Mouse (Mus musculus) cerebellum, postnatal 25 days (tissue): ENCODE data around the gene Cc2d1a.

Experiments
- DNase-seq, 2 experiments: peaks; one replicate each; pipeline ENCODE4 v3.0.0; 2021; ENCODE audit warnings: mixed read lengths in 2 of 2

The Cc2d1a gene

GRCm38 (mm10) chr8:84103601-84104000, 44.1 kb downstream of the Cc2d1a start:
- peak in 1 of 2 experiments; percentile 55 for DNase-seq

GRCm38 (mm10) chr8:84101476-84102270, 46.1 kb downstream of the Cc2d1a start:
- peak in 1 of 2 experiments; percentile 42 for DNase-seq

DNA sequence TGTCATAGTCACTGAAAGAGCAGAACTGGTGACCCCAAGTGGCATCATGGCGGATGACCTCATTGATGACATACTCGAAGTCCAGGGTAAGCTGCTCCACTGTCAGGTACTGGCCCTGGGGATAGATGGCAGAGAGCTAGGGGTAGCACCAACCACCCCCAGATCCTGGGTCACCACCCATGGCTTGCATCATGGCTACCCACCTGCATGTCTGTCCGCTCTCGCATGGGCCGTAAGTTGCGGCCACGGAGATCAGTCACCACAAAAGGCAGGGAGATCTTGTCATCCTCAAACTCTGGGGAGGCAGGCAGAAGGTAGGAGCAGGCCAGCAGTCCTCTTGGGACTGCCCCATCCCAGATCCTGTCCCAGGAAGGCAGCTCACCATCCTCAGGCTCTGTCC, 49.4 kb downstream of the Cc2d1a start:
- no peak for DNase-seq

DNA sequence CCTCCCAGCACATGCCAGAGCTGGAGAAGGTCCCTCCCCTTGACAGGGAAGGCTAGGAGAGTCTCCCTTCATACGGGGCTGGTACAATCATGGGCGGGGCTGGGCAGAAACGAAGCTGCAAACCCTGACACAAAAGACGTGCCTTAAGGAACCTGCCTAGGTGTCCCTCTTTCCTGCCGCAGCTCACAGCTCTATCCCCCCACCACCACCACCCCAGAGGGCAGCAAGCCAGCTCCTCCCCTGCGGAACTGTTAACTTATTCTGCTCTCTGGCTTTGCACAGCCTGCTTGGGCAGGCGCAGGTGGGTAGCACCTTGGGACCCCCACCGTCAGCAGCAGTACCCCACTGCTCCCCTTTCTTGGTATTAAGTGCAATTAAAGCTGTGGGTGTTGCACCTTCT, 51.7 kb downstream of the Cc2d1a start:
- DNase-seq, result peak in 1 of 2 experiments; percentile 10

DNA sequence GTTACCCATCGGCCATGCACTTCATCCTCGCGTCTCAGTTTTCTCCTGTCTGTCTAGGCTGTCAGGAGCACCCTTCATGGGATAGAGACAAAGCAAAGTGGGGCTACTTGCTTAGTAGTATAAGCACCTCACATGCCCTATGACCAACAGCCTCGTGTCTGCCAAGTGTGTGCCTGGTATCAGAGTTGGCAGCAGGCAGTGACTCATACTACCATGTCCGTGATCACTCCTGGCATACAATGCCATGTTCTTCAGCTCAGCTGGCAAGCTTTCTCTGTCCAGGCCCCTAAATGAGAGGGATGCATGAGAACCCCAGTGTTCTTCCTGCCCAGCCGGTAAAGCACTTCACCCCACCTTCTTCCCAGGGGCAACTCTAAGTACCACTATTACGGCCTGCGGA, 57.2 kb downstream of the Cc2d1a start:
- DNase-seq, result peak in 1 of 2 experiments; percentile 6

DNA sequence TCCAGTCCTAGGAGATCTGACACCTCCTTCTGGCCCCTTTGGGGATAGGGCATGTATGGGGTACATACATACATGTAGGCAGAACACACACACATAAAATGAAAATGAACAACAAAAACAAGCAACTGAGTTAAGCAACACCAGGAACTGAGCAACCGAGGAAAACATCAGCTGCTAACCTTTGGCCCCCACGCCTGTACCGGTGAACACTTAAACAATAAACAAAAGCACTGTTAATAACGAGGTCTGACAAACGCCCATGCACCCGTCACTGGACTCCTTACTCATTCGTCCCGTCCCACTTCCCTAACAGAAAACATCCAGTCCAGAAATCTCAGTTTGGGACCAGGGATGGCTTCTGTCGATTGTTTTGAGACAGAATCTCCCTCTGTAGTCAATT, 58.5 kb downstream of the Cc2d1a start:
- no peak for DNase-seq

DNA sequence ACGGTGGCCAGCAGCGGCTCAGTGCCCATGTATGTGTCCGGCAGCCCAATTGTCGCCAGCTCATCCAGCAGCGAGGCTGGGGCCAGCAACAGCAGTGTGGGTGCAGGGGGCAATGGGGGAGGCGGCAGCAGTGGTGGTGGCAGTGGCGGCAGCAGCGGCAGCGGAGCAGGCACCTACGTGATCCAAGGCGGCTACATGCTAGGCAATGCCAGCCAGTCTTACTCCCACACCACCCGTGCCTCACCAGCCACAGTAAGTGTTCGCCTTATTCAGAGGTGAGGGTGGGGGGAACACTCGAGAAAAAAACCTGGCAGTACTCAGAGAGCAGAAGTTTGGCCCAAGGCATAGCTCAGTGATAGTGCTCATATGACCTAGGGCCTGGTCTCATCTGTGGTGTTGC, 59.9 kb downstream of the Cc2d1a start:
- DNase-seq, result peak in 1 of 2 experiments; percentile 3

DNA sequence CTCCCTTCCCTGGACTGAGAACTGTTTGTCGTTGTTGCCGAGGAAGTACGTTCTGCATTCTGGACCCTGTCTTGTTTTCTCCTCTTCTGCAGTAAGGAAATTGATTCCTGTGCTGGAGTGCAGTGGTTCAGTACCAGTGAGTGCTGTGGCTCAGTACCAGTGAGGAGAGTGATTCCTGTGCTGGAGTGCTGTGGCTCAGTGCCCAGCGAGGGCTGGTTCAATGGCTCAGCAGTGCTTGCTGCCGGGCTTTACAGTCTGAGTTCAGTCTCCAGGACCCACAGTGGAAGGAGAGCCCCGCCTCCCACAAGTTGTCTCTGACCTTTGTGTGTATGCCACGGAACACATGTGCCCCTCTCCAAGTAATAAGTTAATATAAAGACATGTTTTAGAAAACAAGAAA, 60.6 kb downstream of the Cc2d1a start:
- DNase-seq, result no peak

DNA sequence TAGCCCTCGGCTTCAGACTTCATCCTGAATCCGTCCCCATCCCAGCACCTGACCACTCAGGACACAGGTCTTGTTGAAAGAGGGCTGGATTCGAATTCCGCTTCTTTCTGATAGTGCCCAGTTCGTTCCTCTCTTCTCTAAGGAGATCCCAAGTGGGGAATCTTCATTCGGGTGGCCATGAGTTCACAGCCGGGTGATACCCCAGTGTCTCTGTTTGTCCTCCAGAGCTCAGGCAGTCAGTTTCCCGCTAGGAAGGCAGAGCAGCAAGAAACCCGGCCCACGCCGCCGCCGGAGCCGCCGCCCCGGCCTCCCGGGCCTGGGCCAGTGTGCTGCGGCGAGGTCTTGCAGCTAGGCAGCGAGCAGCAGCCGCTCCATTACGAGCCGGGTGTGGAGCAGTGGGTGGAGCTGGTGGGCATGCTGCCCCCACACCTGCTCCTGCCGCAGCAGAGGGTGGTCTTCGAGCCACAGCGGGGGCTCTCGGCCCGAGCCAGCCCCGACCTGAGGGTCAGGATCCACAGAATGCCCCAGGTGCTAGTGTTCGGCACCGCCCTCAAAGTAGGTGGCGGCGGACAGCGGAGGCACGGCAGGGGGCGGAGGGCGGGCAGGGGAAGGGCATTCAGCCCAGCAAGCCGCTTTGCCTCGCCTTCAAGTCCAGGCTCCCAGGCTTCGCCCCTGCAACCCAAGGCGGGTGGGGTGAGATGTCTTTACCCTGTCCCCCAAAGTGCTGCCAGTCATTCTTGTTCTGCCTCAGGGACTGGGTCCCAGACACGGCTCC, 63.2 kb downstream of the Cc2d1a start:
- no peak for DNase-seq

GRCm38 (mm10) chr8:84083829-84084241, 63.9 kb downstream of the Cc2d1a start:
- no peak for DNase-seq
